Mouse (Mus musculus): ENCODE results near the gene BC025920. TPM values are rescaled to one million over a fixed set of nuclear protein-coding genes. Genes with fewer than 3 reads are reported as not detected.

The BC025920 gene
- polyA plus RNA-seq, 1 experiment from 2014 or later, result 2.1 TPM

Other genes with a start within 250 kb of the BC025920 start
- 9.2 and 12.9 TPM in 2 replicates for gene Mfsd12, start 248.8 kb upstream of the BC025920 start, polyA plus RNA-seq (2016; fragmentation: Nextera tagmentation; extraction: Ambion mirVana)
- 0.61 and 0.62 TPM in 2 replicates for gene 4930404N11Rik, start 240.5 kb upstream of the BC025920 start, polyA plus RNA-seq (2016; fragmentation: Nextera tagmentation; extraction: Ambion mirVana)
- 138 and 143 TPM in 2 replicates for gene Fzr1, start 227.8 kb upstream of the BC025920 start, polyA plus RNA-seq (2016; fragmentation: Nextera tagmentation; extraction: Ambion mirVana)
- 95.8 and 98.2 TPM in 2 replicates for gene Dohh, start 221.8 kb upstream of the BC025920 start, polyA plus RNA-seq (2016; fragmentation: Nextera tagmentation; extraction: Ambion mirVana)
- 4.0 and 4.8 TPM in 2 replicates for gene Gm48551, start 221.8 kb upstream of the BC025920 start, polyA plus RNA-seq (2016; fragmentation: Nextera tagmentation; extraction: Ambion mirVana)
- 1.0 and 2.5 TPM in 2 replicates for gene Gm48552, start 217.3 kb upstream of the BC025920 start, polyA plus RNA-seq (2016; fragmentation: Nextera tagmentation; extraction: Ambion mirVana)
- 2.7 and 3.0 TPM in 2 replicates for gene Smim24, start 213.2 kb upstream of the BC025920 start, polyA plus RNA-seq (2016; fragmentation: Nextera tagmentation; extraction: Ambion mirVana)
- gene Nfic, start 150.6 kb upstream of the BC025920 start, polyA plus RNA-seq (2016; fragmentation: Nextera tagmentation; extraction: Ambion mirVana), result 10.5 and 16.0 TPM in 2 replicates
- gene Celf5, start 123.6 kb upstream of the BC025920 start, polyA plus RNA-seq (2016; fragmentation: Nextera tagmentation; extraction: Ambion mirVana), result 3.1 and 12.9 TPM in 2 replicates
- 87.4 and 92.6 TPM in 2 replicates for gene Ncln, start 109.9 kb upstream of the BC025920 start, polyA plus RNA-seq (2016; fragmentation: Nextera tagmentation; extraction: Ambion mirVana)
- gene S1pr4, start 106.1 kb upstream of the BC025920 start, polyA plus RNA-seq (2016; fragmentation: Nextera tagmentation; extraction: Ambion mirVana), result 0.39 and 0.42 TPM in 2 replicates
- 0.63 and 1.6 TPM in 2 replicates for gene Gna15, start 82.0 kb upstream of the BC025920 start, polyA plus RNA-seq (2016; fragmentation: Nextera tagmentation; extraction: Ambion mirVana)
- 71.2 and 76.9 TPM in 2 replicates for gene Gna11, start 61.1 kb upstream of the BC025920 start, polyA plus RNA-seq (2016; fragmentation: Nextera tagmentation; extraction: Ambion mirVana)
- gene Aes, start 46.8 kb upstream of the BC025920 start, polyA plus RNA-seq (2016; fragmentation: Nextera tagmentation; extraction: Ambion mirVana), result 297 and 430 TPM in 2 replicates
- gene Tle2, start 31.7 kb upstream of the BC025920 start, polyA plus RNA-seq (2016; fragmentation: Nextera tagmentation; extraction: Ambion mirVana), result 8.6 and 15.7 TPM in 2 replicates
- gene Tle6, start 5.2 kb upstream of the BC025920 start, polyA plus RNA-seq (2016; fragmentation: Nextera tagmentation; extraction: Ambion mirVana), result 6.9 and 7.1 TPM in 2 replicates
- 52.5 and 57.3 TPM in 2 replicates for gene Sirt6, start 21.5 kb downstream of the BC025920 start, polyA plus RNA-seq (2016; fragmentation: Nextera tagmentation; extraction: Ambion mirVana)
- gene Ankrd24, start 22.3 kb downstream of the BC025920 start, polyA plus RNA-seq (2016; fragmentation: Nextera tagmentation; extraction: Ambion mirVana), result 6.8 and 7.5 TPM in 2 replicates
- 3.6 and 5.7 TPM in 2 replicates for gene Gm10778, start 42.8 kb downstream of the BC025920 start, polyA plus RNA-seq (2016; fragmentation: Nextera tagmentation; extraction: Ambion mirVana)
- 18.0 and 19.8 TPM in 2 replicates for gene Zfp433, start 98.6 kb downstream of the BC025920 start, polyA plus RNA-seq (2016; fragmentation: Nextera tagmentation; extraction: Ambion mirVana)
- 9.7 and 12.1 TPM in 2 replicates for gene Gm3055, start 164.9 kb downstream of the BC025920 start, polyA plus RNA-seq (2016; fragmentation: Nextera tagmentation; extraction: Ambion mirVana)
- gene Gm4767, start 205.9 kb downstream of the BC025920 start, polyA plus RNA-seq (2016; fragmentation: Nextera tagmentation; extraction: Ambion mirVana), result 2.7 and 3.3 TPM in 2 replicates

Data from hindbrain, embryonic 10.5 days (tissue).